10 mouse cellular contexts compared by ENCODE assay signal in the genomic region with DNA sequence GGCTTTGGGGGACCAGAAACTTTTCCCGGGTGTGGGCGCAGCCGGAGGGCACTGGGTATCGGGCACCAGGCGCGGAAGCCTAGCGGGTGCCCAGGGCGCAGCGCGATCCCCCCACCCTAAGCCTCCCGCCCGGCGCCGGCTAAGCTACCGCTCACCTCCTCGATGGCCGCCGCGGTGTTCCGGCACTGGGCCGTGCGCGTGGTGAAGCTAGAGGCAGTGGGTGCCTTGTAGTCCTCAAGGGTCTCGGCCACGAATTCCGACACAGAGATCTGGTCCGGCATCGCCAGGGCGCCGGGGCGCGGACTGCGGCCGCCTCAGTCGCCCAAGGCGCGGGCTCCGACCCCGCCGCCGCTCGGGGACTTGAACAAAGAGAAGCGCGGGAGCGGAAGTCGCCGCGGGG. TPM values are rescaled to one million over a fixed set of nuclear protein-coding genes. Genes with fewer than 3 reads are reported as not detected.
DNase-seq lines count a peak whose midpoint lies in the region; ATAC-seq lines count a peak whose summit lies in the region.
"Not testable (repeated sequence)": the region's sequence is repeated elsewhere in the genome, so short reads cannot be mapped to it uniquely, and the experiment has no call there.
"Had no signal": no experiment of that assay in that cellular context is flagged by ENCODE, and none has a peak within 500 bp of the region (broad histone marks: within the 10 kb centered on the region; RNA-seq: fewer than 3 reads in every experiment).

No protein-coding gene starts in this region.

- 22% methylated on average over 30 of the region's 48 CpGs for WGBS in embryonic facial prominence, embryonic 12.5 days
- WGBS in heart, embryonic 13.5 days: 7% methylated on average over 29 of the region's 48 CpGs
- 5% methylated on average over 10 of the region's 48 CpGs for WGBS in limb, embryonic 10.5 days

- H3K36me3 ChIP-seq in embryonic facial prominence, embryonic 12.5 days; heart, embryonic 13.5 days; limb, embryonic 10.5 days: not testable (repeated sequence)

- not testable (repeated sequence) for H3K9ac ChIP-seq in embryonic facial prominence, embryonic 12.5 days; heart, embryonic 13.5 days

- not testable (repeated sequence) for H3K4me2 ChIP-seq in embryonic facial prominence, embryonic 12.5 days (replicated peaks)
- H3K4me2 ChIP-seq in heart, embryonic 13.5 days: peak overlapping the region; percentile 33

- H3K4me1 ChIP-seq in embryonic facial prominence, embryonic 12.5 days; heart, embryonic 13.5 days; limb, embryonic 10.5 days: not testable (repeated sequence)

- H3K4me3 ChIP-seq in embryonic facial prominence, embryonic 12.5 days: peak overlapping the region; percentile 19; the same call in 1 of the 2 replicates
- H3K4me3 ChIP-seq in heart, embryonic 13.5 days: peak overlapping the region; percentile 31
- H3K4me3 ChIP-seq in limb, embryonic 10.5 days: peak overlapping the region; percentile 40

- not testable (repeated sequence) for ATAC-seq in embryonic facial prominence, embryonic 12.5 days (ENCODE audit: insufficient number of reproducible peaks, insufficient read depth, low FRiP score, low TSS enrichment); heart, embryonic 13.5 days (ENCODE audit: extremely low read depth, insufficient number of reproducible peaks, low FRiP score, low TSS enrichment)

- peak; percentile 15 for DNase-seq in adrenal gland, adult 2 months
- peak; percentile 14 for DNase-seq in kidney, adult 18-20 months
- DNase-seq in limb, embryonic 10.5 days (ENCODE audit: low spot score): not testable (repeated sequence)
- DNase-seq in neural tube, embryonic 10.5 days (ENCODE audit: extremely low spot score, low spot score): peak; percentile 8
- DNase-seq in testis, postnatal 10 days (ENCODE audit: low spot score): peak; percentile 38

- not testable (repeated sequence) for H3K27me3 ChIP-seq in embryonic facial prominence, embryonic 12.5 days; heart, embryonic 13.5 days (replicated peaks); limb, embryonic 10.5 days (ENCODE audit: low read depth, poor library complexity, severe bottlenecking)

- not testable (repeated sequence) for H3K9me3 ChIP-seq in embryonic facial prominence, embryonic 12.5 days; heart, embryonic 13.5 days; limb, embryonic 10.5 days (replicated peaks)

- H3K27ac ChIP-seq in embryonic facial prominence, embryonic 12.5 days; heart, embryonic 13.5 days (replicated peaks): not testable (repeated sequence)
- H3K27ac ChIP-seq in limb, embryonic 10.5 days: 0 out of 2 replicates have a peak overlapping the region, but pooled peaks have one; percentile 19

RNA-seq across cellular contexts. Expression of a gene that starts 20.3 kb away (rescaled TPM):
- total RNA-seq in adrenal gland, adult 2 months (2021): not detected
- polyA plus RNA-seq in adrenal gland, adult 2 months (2012; rRNA removed): not detected in 2 replicates
- polyA plus RNA-seq in embryonic facial prominence, embryonic 12.5 days (2016; fragmentation: Nextera tagmentation; extraction: Ambion mirVana): 0.74 and 0.83 TPM in 2 replicates
- polyA plus RNA-seq in heart, embryonic 13.5 days (2015; fragmentation: Nextera tagmentation; extraction: Ambion mirVana): 0.10 TPM in 1 of 2 replicates, not detected in the other
- polyA plus RNA-seq in limb, embryonic 10.5 days (2016; fragmentation: Nextera tagmentation; extraction: Ambion mirVana): 0.72 and 1.2 TPM in 2 replicates
- total RNA-seq: MEL had no signal
- polyA plus RNA-seq: cortical plate, adult 2 months; gonadal fat pad, adult 2 months had no signal
